Mouse (Mus musculus): ENCODE results near the gene App. TPM values are rescaled to one million over a fixed set of nuclear protein-coding genes. Genes with fewer than 3 reads are reported as not detected.

Gene App
- polyA plus RNA-seq, 2 experiments, result 11.9 to 16.9 TPM

- DNase-seq (ENCODE audit: low read depth in 3 of 3, low spot score in 3 of 3), result no peak
- H3K36me3 ChIP-seq (replicated peaks; ENCODE audit: control insufficient read depth, insufficient read depth, low read depth), result no peaks in the 10 kb centered on the region
Measured at GRCm38 (mm10) chr16:85074889-85075288, 98.7 kb downstream of the App start.

DNA sequence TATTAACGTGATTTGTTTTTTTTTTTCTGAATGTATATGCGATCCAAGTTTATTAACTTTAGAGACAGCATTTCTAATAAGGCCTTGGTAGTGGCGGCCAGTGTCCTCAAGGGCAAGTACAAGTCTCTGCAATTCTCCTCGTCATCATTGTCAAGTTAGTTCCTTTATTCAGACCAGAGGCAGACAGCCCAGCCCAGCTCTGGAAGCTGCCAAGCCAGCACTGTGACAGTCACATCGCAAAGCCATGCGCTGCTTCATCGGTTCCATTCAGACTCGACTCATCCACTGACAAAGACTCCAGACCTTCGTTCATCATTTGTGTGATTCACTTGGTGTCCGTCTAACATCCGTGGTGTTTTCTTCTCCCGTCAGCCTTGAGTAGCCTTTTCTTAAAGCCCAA, 100.9 kb downstream of the App start:
- Histone ChIP-seq H3K27me3 (ENCODE audit: control insufficient read depth, insufficient read depth, low read length) (no peaks in the 10 kb centered on the region), H3K27ac (no peak overlapping the region), H3K4me3 (ENCODE audit: insufficient read depth in 1 of 2, low read depth in 2 of 2, low read length in 2 of 2) (no peak overlapping the region), H3K9ac (replicated peaks) (no peak overlapping the region), H3K4me2 (ENCODE audit: low read depth) (no peak overlapping the region), H3K36me3 (replicated peaks; ENCODE audit: control insufficient read depth, insufficient read depth, low read depth) (no peaks in the 10 kb centered on the region), H3K9me3 (ENCODE audit: control insufficient read depth, low read length) (no peaks in the 10 kb centered on the region), H3K4me1 (replicated peaks; ENCODE audit: control insufficient read depth in 2 of 2, insufficient read depth in 2 of 2, low read length in 1 of 2) (no peaks in the 10 kb centered on the region)
- no peak for DNase-seq (ENCODE audit: low read depth in 3 of 3, low spot score in 3 of 3)
- no peak for ATAC-seq (ENCODE audit: insufficient read depth)
- WGBS (ENCODE audit: insufficient replicate concordance), result 70% methylated on average over 12 of the region's 12 CpGs
- TF ChIP-seq EP300 (IDR thresholded peaks at IDR 0.05; ENCODE audit: low read depth) (no peak), CTCF (IDR thresholded peaks at IDR 0.05; ENCODE audit: low read depth) (no peak)

More at GRCm38 (mm10) chr16:85074889-85075288, 98.7 kb downstream of the App start:
- no peak for ATAC-seq (ENCODE audit: insufficient read depth)
- Histone ChIP-seq H3K9me3 (ENCODE audit: control insufficient read depth, low read length) (no peaks in the 10 kb centered on the region), H3K4me3 (ENCODE audit: insufficient read depth in 1 of 2, low read depth in 2 of 2, low read length in 2 of 2) (no peak overlapping the region), H3K27me3 (ENCODE audit: control insufficient read depth, insufficient read depth, low read length) (no peaks in the 10 kb centered on the region), H3K9ac (replicated peaks) (no peak overlapping the region), H3K4me2 (ENCODE audit: low read depth) (no peak overlapping the region), H3K4me1 (replicated peaks; ENCODE audit: control insufficient read depth in 2 of 2, insufficient read depth in 2 of 2, low read length in 1 of 2) (no peaks in the 10 kb centered on the region), H3K27ac (no peak overlapping the region)
- 78% methylated on average over 6 of the region's 6 CpGs for WGBS (ENCODE audit: insufficient replicate concordance)
- TF ChIP-seq EP300 (IDR thresholded peaks at IDR 0.05; ENCODE audit: low read depth), result no peak
- no peak for TF ChIP-seq CTCF (IDR thresholded peaks at IDR 0.05; ENCODE audit: low read depth)

- H3K4me1 ChIP-seq (replicated peaks; ENCODE audit: control insufficient read depth in 2 of 2, insufficient read depth in 2 of 2, low read length in 1 of 2), result no peaks in the 10 kb centered on the region
- ATAC-seq (ENCODE audit: insufficient read depth) (peak; percentile 21; the same call in 1 of the 2 replicates), DNase-seq (ENCODE audit: low read depth in 3 of 3, low spot score in 3 of 3) (peak in 2 of 3 experiments; percentile 1 to 16)
- H3K9me3 ChIP-seq (ENCODE audit: control insufficient read depth, low read length), result no peaks in the 10 kb centered on the region
- 61% methylated on average over 12 of the region's 12 CpGs for WGBS (ENCODE audit: insufficient replicate concordance)
- no peak overlapping the region for H3K9ac ChIP-seq (replicated peaks)
- no peak overlapping the region for H3K4me2 ChIP-seq (ENCODE audit: low read depth)
- H3K27me3 ChIP-seq (ENCODE audit: control insufficient read depth, insufficient read depth, low read length), result no peaks in the 10 kb centered on the region
- no peak overlapping the region for H3K4me3 ChIP-seq (ENCODE audit: insufficient read depth in 1 of 2, low read depth in 2 of 2, low read length in 2 of 2)
- TF ChIP-seq CTCF (IDR thresholded peaks at IDR 0.05; ENCODE audit: low read depth) (no peak), EP300 (IDR thresholded peaks at IDR 0.05; ENCODE audit: low read depth) (no peak)
- H3K27ac ChIP-seq, result no peak overlapping the region
- no peaks in the 10 kb centered on the region for H3K36me3 ChIP-seq (replicated peaks; ENCODE audit: control insufficient read depth, insufficient read depth, low read depth)
Measured at GRCm38 (mm10) chr16:85071791-85072190, 101.8 kb downstream of the App start.

DNA sequence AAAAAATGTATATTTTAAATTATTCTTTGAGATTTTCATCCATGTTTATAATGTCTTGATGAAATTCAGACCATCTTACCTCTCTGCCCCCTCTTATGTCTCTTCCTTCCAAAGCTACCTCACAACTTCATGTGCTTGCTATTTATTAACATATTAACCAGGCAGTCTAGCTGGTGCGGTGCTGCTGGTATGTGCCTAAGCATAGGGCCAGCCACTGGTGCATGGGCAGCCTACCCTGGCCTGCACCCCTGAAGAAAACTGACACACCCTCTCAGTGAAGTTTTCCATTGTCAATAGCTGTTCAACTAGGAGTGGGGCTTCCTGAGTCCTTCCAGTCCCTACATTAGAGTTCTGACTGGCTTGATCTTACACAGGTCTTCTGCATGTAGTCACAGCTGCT, 102.3 kb downstream of the App start:
- H3K27ac ChIP-seq, result no peak overlapping the region
- ATAC-seq (ENCODE audit: insufficient read depth) (no peak), DNase-seq (ENCODE audit: low read depth in 3 of 3, low spot score in 3 of 3) (no peak)
- no peaks in the 10 kb centered on the region for H3K9me3 ChIP-seq (ENCODE audit: control insufficient read depth, low read length)
- no peak overlapping the region for H3K9ac ChIP-seq (replicated peaks)
- 79% methylated on average over 1 of the region's 1 CpGs for WGBS (ENCODE audit: insufficient replicate concordance)
- no peaks in the 10 kb centered on the region for H3K27me3 ChIP-seq (ENCODE audit: control insufficient read depth, insufficient read depth, low read length)
- H3K4me1 ChIP-seq (replicated peaks; ENCODE audit: control insufficient read depth in 2 of 2, insufficient read depth in 2 of 2, low read length in 1 of 2), result no peaks in the 10 kb centered on the region
- H3K36me3 ChIP-seq (replicated peaks; ENCODE audit: control insufficient read depth, insufficient read depth, low read depth), result no peaks in the 10 kb centered on the region
- no peak overlapping the region for H3K4me2 ChIP-seq (ENCODE audit: low read depth)
- TF ChIP-seq CTCF (IDR thresholded peaks at IDR 0.05; ENCODE audit: low read depth) (no peak), EP300 (IDR thresholded peaks at IDR 0.05; ENCODE audit: low read depth) (no peak)
- H3K4me3 ChIP-seq (ENCODE audit: insufficient read depth in 1 of 2, low read depth in 2 of 2, low read length in 2 of 2), result no peak overlapping the region

DNA sequence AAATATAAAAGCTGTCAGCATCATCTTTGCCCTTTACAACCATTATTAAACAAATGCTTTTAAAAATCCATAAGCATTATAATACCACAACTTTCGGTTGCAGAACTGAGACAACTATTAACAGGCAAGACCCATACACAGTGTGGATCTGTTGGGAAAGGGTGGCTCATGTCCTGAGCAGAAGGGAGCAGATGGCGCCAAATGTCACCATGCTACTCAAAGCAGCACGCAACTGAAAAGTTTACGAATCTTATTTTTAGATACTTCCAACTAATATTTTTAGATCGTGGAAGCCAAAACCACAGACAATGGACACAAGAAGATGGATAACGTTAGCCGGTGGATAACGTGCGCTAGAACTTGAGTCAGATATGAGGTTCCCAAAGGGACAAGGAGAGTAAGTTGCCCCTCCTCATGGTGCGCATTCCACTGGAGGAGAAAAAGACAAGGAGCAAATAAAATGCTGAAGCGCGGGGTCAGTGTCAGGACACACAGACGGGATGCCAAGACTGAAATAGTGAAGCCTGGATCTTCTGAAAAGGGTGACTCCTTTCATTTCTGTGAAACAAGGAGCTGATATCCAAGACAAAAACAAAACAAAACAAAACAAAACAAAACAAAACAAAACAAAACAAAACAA, 106.2 kb downstream of the App start:
- Histone ChIP-seq H3K36me3 (replicated peaks; ENCODE audit: control insufficient read depth, insufficient read depth, low read depth) (no peaks in the 10 kb centered on the region), H3K27ac (no peak overlapping the region), H3K27me3 (ENCODE audit: control insufficient read depth, insufficient read depth, low read length) (no peaks in the 10 kb centered on the region), H3K4me3 (ENCODE audit: insufficient read depth in 1 of 2, low read depth in 2 of 2, low read length in 2 of 2) (no peak overlapping the region), H3K9me3 (ENCODE audit: control insufficient read depth, low read length) (no peaks in the 10 kb centered on the region), H3K4me2 (ENCODE audit: low read depth) (no peak overlapping the region), H3K9ac (replicated peaks) (no peak overlapping the region), H3K4me1 (replicated peaks; ENCODE audit: control insufficient read depth in 2 of 2, insufficient read depth in 2 of 2, low read length in 1 of 2) (no peaks in the 10 kb centered on the region)
- no peak for ATAC-seq (ENCODE audit: insufficient read depth)
- TF ChIP-seq CTCF (IDR thresholded peaks at IDR 0.05; ENCODE audit: low read depth) (no peak), EP300 (IDR thresholded peaks at IDR 0.05; ENCODE audit: low read depth) (no peak)
- 72% methylated on average over 13 of the region's 13 CpGs for WGBS (ENCODE audit: insufficient replicate concordance)
- no peak for DNase-seq (ENCODE audit: low read depth in 3 of 3, low spot score in 3 of 3)
